Mouse (Mus musculus) lung, adult 2 months (tissue): Measurements from ENCODE around the gene Hsdl2. TPM values are rescaled to one million over a fixed set of nuclear protein-coding genes. Genes with fewer than 3 reads are reported as not detected.

Source experiments
- DNase-seq: peaks from one replicate; pipeline ENCODE4 v3.0.0; 2022
- H3K4me1 ChIP-seq: fragments of 200-500 bp; 2 replicates; pipeline ENCODE4 v1.6.1; 2011; ENCODE audit warnings: low read length; ENCODE audit not compliant: control insufficient read depth, insufficient read depth
- H3K4me3 ChIP-seq: fragments of 200-500 bp; replicated peaks from 2 replicates; pipeline ENCODE3; 2011; ENCODE audit warnings: low read depth, mild to moderate bottlenecking, control low read depth, low read length; ENCODE audit errors: extremely low read depth
- CTCF ChIP-seq: fragments of 200-500 bp; IDR thresholded peaks from 2 replicates; pipeline ENCODE4 v1.5.1; 2011; ENCODE audit warnings: mild to moderate bottlenecking, low read length, control low read depth; ENCODE audit not compliant: insufficient read depth
- POLR2A ChIP-seq: fragments of 200-500 bp; IDR thresholded peaks from 2 replicates; pipeline ENCODE4 v1.6.1; 2011; ENCODE audit warnings: low read depth, mild to moderate bottlenecking, control low read depth, low read length, borderline replicate concordance; ENCODE audit errors: extremely low read depth
- WGBS: fragments of 180-500 bp; shearing (Covaris S2); methylation state at CpG from one replicate; pipeline ENCODE4 v1.1.7; 2018; 5-methylcytosine and 5-hydroxymethylcytosine counted together
- polyA plus RNA-seq: library from polyadenylated mRNA; depleted of rRNA; stranded (reverse); fragments of >200 nt; gene quantifications from 2 replicates; pipeline ENCODE4 v1.2.3, GENCODE M21; 2012

Hsdl2 gene
- polyA plus RNA-seq, 1 experiment, result 16.1 TPM

DNA sequence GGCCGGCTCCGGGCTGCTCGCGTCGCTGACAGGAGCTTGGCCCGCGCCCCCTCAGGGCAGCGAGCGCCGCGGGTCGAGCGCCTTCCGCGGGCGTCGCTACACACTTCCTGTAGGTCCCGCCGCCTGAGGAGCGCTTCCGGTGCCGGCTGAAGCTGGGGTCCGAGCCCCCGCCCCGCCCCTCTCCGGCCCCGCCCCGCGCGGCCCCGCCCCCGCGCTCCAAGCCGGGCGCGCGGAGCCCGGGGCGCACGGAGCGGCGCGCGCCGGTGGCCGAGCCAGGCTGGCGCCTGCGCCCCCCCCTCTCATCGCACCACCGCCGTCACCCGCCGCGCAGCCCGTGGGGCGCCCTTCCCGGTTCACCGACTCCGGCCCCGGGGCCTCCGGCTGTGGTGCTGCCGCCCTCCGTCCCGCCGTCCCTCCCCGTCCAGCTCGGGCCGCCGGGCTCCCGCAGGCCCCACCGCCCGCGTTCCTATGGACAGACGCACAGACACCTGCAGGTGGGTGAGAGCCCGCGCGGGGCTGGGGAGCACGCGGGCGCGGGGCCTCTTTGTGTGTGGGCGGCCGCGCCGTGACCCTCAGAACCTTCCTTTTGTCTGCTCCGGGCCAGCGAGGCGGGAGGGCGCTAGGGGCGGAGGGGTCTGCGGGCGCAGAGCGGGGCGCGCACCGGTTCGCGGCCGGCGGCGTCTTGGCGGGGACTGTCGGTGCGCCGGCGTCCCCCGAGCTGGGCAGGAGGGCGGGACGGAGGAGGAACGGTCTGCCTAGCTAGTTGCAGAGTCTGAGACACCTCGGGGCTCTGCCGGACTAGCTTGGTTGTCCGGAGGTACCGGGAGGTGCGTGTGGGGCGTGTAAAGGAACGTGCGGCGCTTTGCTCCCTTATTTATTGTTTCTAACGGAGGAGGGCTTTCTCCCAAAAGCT, 44.9 kb downstream of the Hsdl2 start, which contains the start of gene E130308A19Rik:
Gene E130308A19Rik, plus strand, starts transcription at position 214 of the 913 bp plus-strand sequence.
- WGBS, result under 1% methylated on average over 86 of the region's 120 CpGs
- peaks cover 2% of the 10 kb centered on the region for H3K4me1 ChIP-seq
- peak; percentile 69 for DNase-seq
- TF ChIP-seq POLR2A, result peak; percentile 61
- TF ChIP-seq CTCF, result no peak
- H3K4me3 ChIP-seq, result peak within 1 kb of the TSS; percentile 83

- no peak for DNase-seq
- no peak overlapping the region for H3K4me3 ChIP-seq
- WGBS, result 51% methylated on average over 4 of the region's 4 CpGs
- H3K4me1 ChIP-seq, result peaks cover 2% of the 10 kb centered on the region
- no peak for TF ChIP-seq POLR2A
- TF ChIP-seq CTCF, result no peak
Measured at GRCm38 (mm10) chr4:59628255-59628654, 46.9 kb downstream of the Hsdl2 start.

- 46% methylated on average over 7 of the region's 7 CpGs for WGBS
- H3K4me3 ChIP-seq, result no peak overlapping the region
- no peak for TF ChIP-seq POLR2A
- no peak for TF ChIP-seq CTCF
- H3K4me1 ChIP-seq, result peaks cover 2% of the 10 kb centered on the region
- no peak for DNase-seq
Measured at GRCm38 (mm10) chr4:59629076-59629874, 47.9 kb downstream of the Hsdl2 start.

- Histone ChIP-seq H3K4me1 (peaks cover 2% of the 10 kb centered on the region), H3K4me3 (no peak overlapping the region)
- WGBS, result 77% methylated on average over 9 of the region's 9 CpGs
- DNase-seq, result no peak
- TF ChIP-seq CTCF (no peak), POLR2A (no peak)
Measured at GRCm38 (mm10) chr4:59630122-59630521, 48.8 kb downstream of the Hsdl2 start.

DNA sequence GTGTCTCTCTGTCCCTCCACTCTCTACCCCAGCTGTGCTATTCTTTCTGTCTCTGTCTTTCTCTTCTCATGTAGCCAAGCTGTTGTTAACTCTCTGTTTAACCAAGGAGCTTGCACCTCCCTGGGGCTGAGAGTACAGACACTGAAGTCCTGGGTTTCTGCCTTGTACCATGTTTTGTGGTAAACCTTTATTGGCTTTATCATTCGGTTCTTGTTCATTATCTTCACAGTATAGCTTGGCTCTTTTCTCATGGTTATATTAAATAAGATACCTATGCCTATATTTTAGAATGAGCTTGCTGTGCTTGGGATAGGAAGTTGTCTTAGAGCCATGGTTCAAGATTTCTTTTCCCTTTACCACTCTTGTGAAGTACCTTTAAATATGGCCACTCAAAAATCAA, 53.2 kb downstream of the Hsdl2 start:
- WGBS, result 85% methylated on average over 1 of the region's 1 CpGs
- Histone ChIP-seq H3K4me3 (no peak overlapping the region), H3K4me1 (no peaks in the 10 kb centered on the region)
- DNase-seq, result no peak
- TF ChIP-seq CTCF (no peak), POLR2A (no peak)

DNA sequence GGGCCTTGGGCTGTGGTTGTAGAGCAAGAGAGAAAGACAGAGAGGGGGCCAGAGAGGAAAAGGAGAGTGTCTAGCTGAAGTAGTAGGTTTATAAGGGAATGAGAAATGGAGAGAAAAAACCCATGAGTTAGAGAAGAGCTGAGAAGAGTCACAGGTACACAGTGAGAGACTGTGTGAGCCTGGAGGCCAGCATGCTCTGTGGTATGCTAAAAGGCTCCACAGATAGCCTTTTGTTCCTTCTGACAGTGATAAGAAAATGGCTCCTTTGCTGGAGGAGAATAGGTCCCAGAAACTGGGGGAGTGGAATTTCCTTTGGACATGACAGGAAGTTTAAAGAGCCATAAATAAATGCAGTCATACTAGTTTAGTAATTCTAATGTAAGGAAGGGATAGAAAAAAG, 57.8 kb downstream of the Hsdl2 start:
- Histone ChIP-seq H3K4me3 (no peak overlapping the region), H3K4me1 (peaks cover 2% of the 10 kb centered on the region)
- no peak for DNase-seq
- no peak for TF ChIP-seq CTCF
- TF ChIP-seq POLR2A, result no peak

DNA sequence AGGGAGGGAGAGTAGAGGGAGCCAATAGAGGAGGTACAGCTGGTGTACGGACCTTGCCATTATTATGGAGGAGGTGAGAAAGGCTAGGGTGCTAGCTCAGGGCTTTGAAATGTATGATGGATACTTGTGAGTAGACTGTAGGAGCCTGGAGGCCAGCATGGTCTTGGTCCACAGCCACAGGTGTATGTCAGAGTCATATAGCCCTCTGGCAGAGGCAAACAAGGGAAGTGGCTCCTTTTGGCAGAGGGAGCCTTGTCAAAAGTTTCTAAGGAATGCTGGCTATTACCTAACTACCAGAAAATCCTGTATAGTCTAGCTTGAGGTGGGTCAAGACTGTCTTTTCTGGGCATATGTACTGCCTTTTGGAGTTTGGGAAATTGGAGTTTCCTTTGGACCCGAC, 59.4 kb downstream of the Hsdl2 start:
- 74% methylated on average over 2 of the region's 2 CpGs for whole genome bisulfite sequencing
- peak; percentile 14 for DNase-seq
- Histone ChIP-seq H3K4me3 (no peak overlapping the region), H3K4me1 (peaks cover 2% of the 10 kb centered on the region)
- TF ChIP-seq POLR2A, result no peak
- no peak for TF ChIP-seq CTCF

DNA sequence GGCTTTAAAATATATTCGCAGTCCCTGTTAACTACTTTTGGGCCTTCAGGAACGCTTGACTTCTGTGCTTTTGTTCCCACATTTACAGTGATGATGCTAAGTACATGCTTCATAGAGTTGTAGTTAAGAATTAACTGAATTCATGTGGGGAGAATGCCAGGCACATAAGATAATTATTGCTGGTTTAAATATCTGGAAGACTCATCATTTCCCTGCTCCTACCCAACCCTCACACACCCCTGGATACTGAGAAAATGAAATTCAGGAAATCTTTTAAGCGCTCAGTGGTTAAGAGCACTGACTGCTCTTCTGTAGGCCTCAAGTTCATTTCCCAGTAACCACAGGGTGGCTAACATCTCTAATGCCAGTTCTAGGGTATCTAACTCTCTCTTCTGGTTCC, 60.7 kb downstream of the Hsdl2 start:
- 82% methylated on average over 3 of the region's 3 CpGs for WGBS
- Histone ChIP-seq H3K4me1 (peaks cover 2% of the 10 kb centered on the region), H3K4me3 (no peak overlapping the region)
- no peak for TF ChIP-seq CTCF
- no peak for TF ChIP-seq POLR2A
- no peak for DNase-seq

- 93% methylated on average over 2 of the region's 2 CpGs for WGBS
- Histone ChIP-seq H3K4me1 (peaks cover 2% of the 10 kb centered on the region), H3K4me3 (no peak overlapping the region)
- TF ChIP-seq CTCF (no peak), POLR2A (no peak)
- DNase-seq, result no peak
Measured at GRCm38 (mm10) chr4:59642657-59643056, 61.3 kb downstream of the Hsdl2 start.
